Mouse (Mus musculus): ENCODE data around the gene Ccdc92b.

- no peak for TF ChIP-seq POLR2A (IDR thresholded peaks at IDR 0.05; ENCODE audit: borderline replicate concordance, extremely low read depth, insufficient read depth, insufficient read length, poor library complexity, severe bottlenecking)
- no peak for TF ChIP-seq CTCF (IDR thresholded peaks at IDR 0.05; ENCODE audit: borderline replicate concordance, extremely low read depth, insufficient read depth, insufficient read length)
Measured at GRCm38 (mm10) chr11:74592246-74592645, 27.2 kb upstream of the Ccdc92b start.
